20 mouse cellular contexts compared by ENCODE assay signal in genomic region chr3:108879129-108879528, GRCm38 (mm10). TPM values are rescaled to one million over a fixed set of nuclear protein-coding genes. Genes with fewer than 3 reads are reported as not detected.
DNase-seq lines count a peak whose midpoint lies in the region; ATAC-seq and TF ChIP-seq lines count a peak whose summit lies in the region.
"Had no signal": no experiment of that assay in that cellular context is flagged by ENCODE, and none has a peak within 500 bp of the region (broad histone marks: within the 10 kb centered on the region; RNA-seq: fewer than 3 reads in every experiment).

No protein-coding gene starts in this region.

- peaks cover 45% of the 10 kb centered on the region for H3K4me1 ChIP-seq in heart, embryonic 13.5 days
- peaks cover 4% of the 10 kb centered on the region for H3K4me1 ChIP-seq in heart, adult 2 months (ENCODE audit: control insufficient read depth, insufficient read depth, low read length)
- H3K4me1 ChIP-seq in lung, adult 2 months (ENCODE audit: control insufficient read depth, insufficient read depth, low read length): peaks cover 6% of the 10 kb centered on the region; the same call in 1 of the 2 replicates
- no peaks in the 10 kb centered on the region for H3K4me1 ChIP-seq in midbrain, embryonic 14.5 days (ENCODE audit: control insufficient read depth, insufficient read depth, low read length)

- H3K4me3 ChIP-seq in heart, embryonic 13.5 days: no peak overlapping the region
- no peak overlapping the region for H3K4me3 ChIP-seq in heart, adult 2 months
- H3K4me3 ChIP-seq in lung, adult 2 months (replicated peaks; ENCODE audit: extremely low read depth, low read depth, low read length): no peak overlapping the region
- no peak overlapping the region for H3K4me3 ChIP-seq in midbrain, embryonic 14.5 days (replicated peaks; ENCODE audit: low read depth, low read length)
- H3K4me3 ChIP-seq: layer of hippocampus, adult 2 months; left cerebral cortex, adult 2 months; limb, embryonic 13.5 days; liver, embryonic 15.5 days; megakaryocyte, embryonic 14.5 days had no signal

- H3K36me3 ChIP-seq in heart, embryonic 13.5 days: no peaks in the 10 kb centered on the region
- no peaks in the 10 kb centered on the region for H3K36me3 ChIP-seq in heart, adult 2 months (ENCODE audit: control insufficient read depth, insufficient read depth, low read length)
- H3K36me3 ChIP-seq in midbrain, embryonic 14.5 days (ENCODE audit: control insufficient read depth, insufficient read depth, low read length): no peaks in the 10 kb centered on the region
- H3K36me3 ChIP-seq: limb, embryonic 13.5 days; liver, embryonic 15.5 days had no signal

- ATAC-seq in heart, embryonic 13.5 days (ENCODE audit: extremely low read depth, insufficient number of reproducible peaks, low FRiP score, low TSS enrichment): no peak
- ATAC-seq in midbrain, embryonic 14.5 days (ENCODE audit: low FRiP score, low TSS enrichment): peak; percentile 57

- 0 out of 2 replicates have a peak overlapping the region, but pooled peaks have one; percentile 32 for H3K27ac ChIP-seq in heart, embryonic 13.5 days (replicated peaks)
- H3K27ac ChIP-seq in heart, adult 2 months: no peak overlapping the region
- H3K27ac ChIP-seq in midbrain, embryonic 14.5 days (replicated peaks; ENCODE audit: low read depth, low read length): no peak overlapping the region
- H3K27ac ChIP-seq: kidney, postnatal 0 days; layer of hippocampus, adult 2 months; left cerebral cortex, adult 2 months; limb, embryonic 13.5 days; liver, embryonic 15.5 days had no signal

- no peak for TF ChIP-seq POLR2A in heart, adult 2 months (IDR thresholded peaks at IDR 0.05; ENCODE audit: insufficient read depth, low read depth, low read length)
- no peak for TF ChIP-seq POLR2A in lung, adult 2 months (IDR thresholded peaks at IDR 0.05; ENCODE audit: borderline replicate concordance, extremely low read depth, low read depth, low read length)

- no peak for TF ChIP-seq CTCF in heart, adult 2 months (IDR thresholded peaks at IDR 0.05)
- TF ChIP-seq CTCF in lung, adult 2 months (IDR thresholded peaks at IDR 0.05; ENCODE audit: insufficient read depth, low read length): no peak

- H3K79me2 ChIP-seq in heart, adult 2 months (replicated peaks; ENCODE audit: control insufficient read depth, insufficient read depth, low read length): no peaks in the 10 kb centered on the region

- DNase-seq in adrenal gland, postnatal 14 days: peak; percentile 38
- no peak for DNase-seq in adrenal gland, postnatal 25 days
- no peak for DNase-seq in heart, adult 2 months
- peak; percentile 30 for DNase-seq in lung, postnatal 14 days
- DNase-seq in lung, adult 2 months: no peak
- DNase-seq in midbrain, embryonic 14.5 days: peak; percentile 55
- DNase-seq in MN1 (ENCODE audit: low spot score): no peak
- DNase-seq: cerebellum, adult 11 months; gastrocnemius, postnatal 36 days; thymus, adult 2 months had no signal

- no peaks in the 10 kb centered on the region for H3K9me3 ChIP-seq in heart, embryonic 13.5 days
- H3K9me3 ChIP-seq in midbrain, embryonic 14.5 days (ENCODE audit: control insufficient read depth, low read length): no peaks in the 10 kb centered on the region
- H3K9me3 ChIP-seq: limb, embryonic 13.5 days; liver, embryonic 15.5 days; megakaryocyte, embryonic 14.5 days had no signal

- intact Hi-C loops in heart, adult 2 months (cut with DNase I): no loop called here

- no peak overlapping the region for H3K9ac ChIP-seq in heart, embryonic 13.5 days
- no peak overlapping the region for H3K9ac ChIP-seq in heart, adult 2 months (ENCODE audit: low read depth, low read length)
- H3K9ac ChIP-seq in midbrain, embryonic 14.5 days (replicated peaks; ENCODE audit: low read length): no peak overlapping the region
- H3K9ac ChIP-seq: limb, embryonic 13.5 days; liver, embryonic 15.5 days had no signal

- TF ChIP-seq EP300 in heart, adult 2 months (IDR thresholded peaks at IDR 0.05; ENCODE audit: insufficient read depth, low read depth, low read length): no peak

- 42% methylated on average over 2 of the region's 2 CpGs for WGBS in heart, embryonic 13.5 days
- 86% methylated on average over 2 of the region's 2 CpGs for WGBS in heart, adult 2 months
- 76% methylated on average over 2 of the region's 2 CpGs for WGBS in lung, adult 2 months
- WGBS in midbrain, embryonic 14.5 days: 51% methylated on average over 2 of the region's 2 CpGs

- H3K27me3 ChIP-seq in heart, embryonic 13.5 days (replicated peaks): no peaks in the 10 kb centered on the region
- no peaks in the 10 kb centered on the region for H3K27me3 ChIP-seq in heart, adult 2 months (ENCODE audit: control insufficient read depth, insufficient read depth, low read length)
- no peaks in the 10 kb centered on the region for H3K27me3 ChIP-seq in midbrain, embryonic 14.5 days (ENCODE audit: control insufficient read depth, insufficient read depth, low read length)
- H3K27me3 ChIP-seq: limb, embryonic 13.5 days; liver, embryonic 15.5 days; megakaryocyte, embryonic 14.5 days had no signal

- no peak overlapping the region for H3K4me2 ChIP-seq in heart, embryonic 13.5 days
- H3K4me2 ChIP-seq in midbrain, embryonic 14.5 days (ENCODE audit: low read length): no peak overlapping the region
- H3K4me2 ChIP-seq: limb, embryonic 13.5 days; liver, embryonic 15.5 days had no signal

RNA-seq across cellular contexts. Expression of gene Fndc7, which starts 10.7 kb away (rescaled TPM):
- total RNA-seq in adrenal gland, postnatal 14 days (2021): 0.11 and 0.49 TPM in 2 replicates
- 0.57 and 0.79 TPM in 2 replicates for total RNA-seq in adrenal gland, postnatal 25 days (2021)
- 0.13 and 0.25 TPM in 2 replicates for polyA plus RNA-seq in heart, embryonic 13.5 days (2015; fragmentation: Nextera tagmentation; extraction: Ambion mirVana)
- total RNA-seq in heart, adult 2 months (2021): under 1 TPM; 0.08 to 0.16 TPM
- 0.27 and 0.47 TPM in 2 replicates for polyA plus RNA-seq in heart, adult 2 months (2012; rRNA removed)
- 1.3 and 1.7 TPM in 2 replicates for polyA plus RNA-seq in lung, adult 2 months (2012; rRNA removed)
- not detected in 2 replicates for polyA plus RNA-seq in midbrain, embryonic 14.5 days (2014; fragmentation: Nextera tagmentation; extraction: Ambion mirVana)
- polyA plus RNA-seq: embryonic facial prominence, embryonic 11.5 days; heart, postnatal 0 days; kidney, postnatal 0 days; neural tube, embryonic 11.5 days had no signal

RNA-seq across cellular contexts. Expression of gene Prpf38b, which starts 32.4 kb away (rescaled TPM):
- 72.2 and 72.4 TPM in 2 replicates for total RNA-seq in adrenal gland, postnatal 14 days (2021)
- total RNA-seq in adrenal gland, postnatal 25 days (2021): 77.1 and 78.8 TPM in 2 replicates
- polyA plus RNA-seq in heart, embryonic 13.5 days (2015; fragmentation: Nextera tagmentation; extraction: Ambion mirVana): 49.0 and 49.1 TPM in 2 replicates
- 10 to 100 TPM; 17.3 to 21.1 TPM for total RNA-seq in heart, adult 2 months (2021)
- polyA plus RNA-seq in heart, adult 2 months (2012; rRNA removed): 13.6 and 17.8 TPM in 2 replicates
- polyA plus RNA-seq in lung, adult 2 months (2012; rRNA removed): 48.9 and 64.0 TPM in 2 replicates
- 44.0 and 51.5 TPM in 2 replicates for polyA plus RNA-seq in midbrain, embryonic 14.5 days (2014; fragmentation: Nextera tagmentation; extraction: Ambion mirVana)

RNA-seq across cellular contexts. Expression of gene Stxbp3, which starts 38.8 kb away (rescaled TPM):
- 45.2 and 50.7 TPM in 2 replicates for total RNA-seq in adrenal gland, postnatal 14 days (2021)
- total RNA-seq in adrenal gland, postnatal 25 days (2021): 45.0 and 63.2 TPM in 2 replicates
- 24.2 and 26.3 TPM in 2 replicates for polyA plus RNA-seq in heart, embryonic 13.5 days (2015; fragmentation: Nextera tagmentation; extraction: Ambion mirVana)
- total RNA-seq in heart, adult 2 months (2021): 10 to 100 TPM; 25.7 to 27.3 TPM
- 7.0 and 11.8 TPM in 2 replicates for polyA plus RNA-seq in heart, adult 2 months (2012; rRNA removed)
- 7.4 and 14.6 TPM in 2 replicates for polyA plus RNA-seq in lung, adult 2 months (2012; rRNA removed)
- 12.4 and 16.0 TPM in 2 replicates for polyA plus RNA-seq in midbrain, embryonic 14.5 days (2014; fragmentation: Nextera tagmentation; extraction: Ambion mirVana)

Comparison
In these comparisons a context has a peak if more than half of its experiments do, and no peak if none do; other contexts are left out.
1. DNase-seq: peak in adrenal gland, postnatal 14 days (single experiment), lung, postnatal 14 days (single experiment) and midbrain, embryonic 14.5 days (single experiment); none in adrenal gland, postnatal 25 days (single experiment), heart, adult 2 months (0 of 2), lung, adult 2 months (single experiment) and MN1 (single experiment).